Mouse (Mus musculus) liver, embryonic 16.5 days (tissue): ENCODE measurements at regions not wholly inside any gene's neighbourhood (a gene's known extent, or its start where the extent isn't known, plus 50 kb on each side); places are given as distances from the start of the nearest gene placed in this dataset.

Experiments used
- ATAC-seq: fragments of 200-750 bp; cut with Nextera tagmentation; 2 replicates; pipeline ENCODE4 v1.8.0; 2017; ENCODE audit warnings: low read depth, mild to moderate bottlenecking, moderate number of reproducible peaks, moderate library complexity
- H3K27ac ChIP-seq: fragments of 300-500 bp; sonication (generic); 2 replicates; pipeline ENCODE4 v1.5.1; 2014; ENCODE audit warnings: mild to moderate bottlenecking, low read length
- H3K27me3 ChIP-seq: fragments of 300-500 bp; sonication (generic); 2 replicates; pipeline ENCODE4 v1.6.1; 2014; ENCODE audit warnings: low read depth, low read length, mixed read lengths; ENCODE audit not compliant: control insufficient read depth, insufficient read depth
- H3K36me3 ChIP-seq: fragments of 300-500 bp; sonication (generic); 2 replicates; pipeline ENCODE4 v1.6.1; 2014; ENCODE audit warnings: mild to moderate bottlenecking; ENCODE audit not compliant: control insufficient read depth, insufficient read depth
- H3K4me1 ChIP-seq: fragments of 300-500 bp; sonication (generic); 2 replicates; pipeline ENCODE4 v1.6.1; 2014; ENCODE audit warnings: low read depth, low read length, mixed read lengths; ENCODE audit not compliant: control insufficient read depth
- H3K4me2 ChIP-seq: fragments of 300-500 bp; sonication (generic); 2 replicates; pipeline ENCODE4 v1.6.1; 2014; ENCODE audit warnings: low read depth, low read length, mixed read lengths
- H3K4me3 ChIP-seq: fragments of 300-500 bp; sonication (generic); 2 replicates; pipeline ENCODE4 v1.5.1; 2014; ENCODE audit warnings: low read depth, mild to moderate bottlenecking, low read length
- H3K9ac ChIP-seq: fragments of 300-500 bp; sonication (generic); 2 replicates; pipeline ENCODE4 v1.6.1; 2014; ENCODE audit warnings: low read depth, low read length
- H3K9me3 ChIP-seq: fragments of 300-500 bp; sonication (generic); replicated peaks from 2 replicates; pipeline ENCODE4 v1.6.1; 2016; ENCODE audit warnings: low read length; ENCODE audit not compliant: control insufficient read depth
- WGBS: fragments of 180-500 bp; shearing (Covaris S2); extraction: QIAGEN DNeasy Blood & Tissue Kit; methylation state at CpG from one replicate; pipeline ENCODE4 v1.1.7; 2014; ENCODE audit not compliant: insufficient replicate concordance; 5-methylcytosine and 5-hydroxymethylcytosine counted together

- Histone ChIP-seq H3K27ac (no peak overlapping the region), H3K4me1 (no peaks in the 10 kb centered on the region), H3K4me3 (no peak overlapping the region), H3K9me3 (no peaks in the 10 kb centered on the region), H3K36me3 (no peaks in the 10 kb centered on the region), H3K9ac (no peak overlapping the region), H3K4me2 (no peak overlapping the region), H3K27me3 (no peaks in the 10 kb centered on the region)
- 54% methylated on average over 4 of the region's 4 CpGs for WGBS
- ATAC-seq, result no peak
Measured at GRCm38 (mm10) chr11:63708412-63708811, 213.7 kb downstream of the Hs3st3b1 start.

GRCm38 (mm10) chr11:63712053-63712864, 209.8 kb downstream of the Hs3st3b1 start:
- Histone ChIP-seq H3K4me2 (no peak overlapping the region), H3K27me3 (no peaks in the 10 kb centered on the region), H3K4me1 (no peaks in the 10 kb centered on the region), H3K9ac (no peak overlapping the region), H3K9me3 (no peaks in the 10 kb centered on the region), H3K4me3 (no peak overlapping the region), H3K27ac (no peak overlapping the region), H3K36me3 (no peaks in the 10 kb centered on the region)
- 60% methylated on average over 15 of the region's 15 CpGs for WGBS
- no peak for ATAC-seq

DNA sequence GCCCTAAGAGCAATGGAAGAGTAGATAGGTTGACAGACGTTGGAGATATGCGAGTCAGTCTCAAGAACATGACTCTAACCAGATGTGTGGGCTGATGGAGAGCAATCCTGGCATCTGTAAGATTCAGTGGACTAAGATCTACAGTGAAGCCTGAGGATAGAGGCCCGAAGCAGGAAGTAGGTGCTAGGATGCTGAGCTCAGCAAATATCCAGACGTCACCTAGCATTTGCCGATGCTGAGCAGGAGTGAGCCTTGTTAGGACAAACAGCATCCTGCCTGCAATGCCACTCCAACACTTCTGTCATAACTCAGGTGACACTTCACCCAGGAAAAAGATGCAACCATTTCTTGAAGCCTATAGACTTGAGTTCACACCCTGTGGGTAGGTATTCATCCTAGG, 199.8 kb downstream of the Hs3st3b1 start:
- ATAC-seq, result no peak
- no peaks in the 10 kb centered on the region for H3K36me3 ChIP-seq
- 65% methylated on average over 5 of the region's 5 CpGs for WGBS
- no peaks in the 10 kb centered on the region for H3K9me3 ChIP-seq
- H3K4me3 ChIP-seq, result no peak overlapping the region
- no peaks in the 10 kb centered on the region for H3K27me3 ChIP-seq
- H3K4me2 ChIP-seq, result no peak overlapping the region
- no peak overlapping the region for H3K27ac ChIP-seq
- H3K9ac ChIP-seq, result no peak overlapping the region
- no peaks in the 10 kb centered on the region for H3K4me1 ChIP-seq

- 70% methylated on average over 9 of the region's 9 CpGs for WGBS
- H3K27ac ChIP-seq, result no peak overlapping the region
- no peaks in the 10 kb centered on the region for H3K4me1 ChIP-seq
- no peaks in the 10 kb centered on the region for H3K27me3 ChIP-seq
- no peak overlapping the region for H3K4me3 ChIP-seq
- no peak overlapping the region for H3K9ac ChIP-seq
- H3K4me2 ChIP-seq, result no peak overlapping the region
- no peak for ATAC-seq
- no peaks in the 10 kb centered on the region for H3K36me3 ChIP-seq
- no peaks in the 10 kb centered on the region for H3K9me3 ChIP-seq
Measured at GRCm38 (mm10) chr11:63730880-63731279, 191.2 kb downstream of the Hs3st3b1 start.

DNA sequence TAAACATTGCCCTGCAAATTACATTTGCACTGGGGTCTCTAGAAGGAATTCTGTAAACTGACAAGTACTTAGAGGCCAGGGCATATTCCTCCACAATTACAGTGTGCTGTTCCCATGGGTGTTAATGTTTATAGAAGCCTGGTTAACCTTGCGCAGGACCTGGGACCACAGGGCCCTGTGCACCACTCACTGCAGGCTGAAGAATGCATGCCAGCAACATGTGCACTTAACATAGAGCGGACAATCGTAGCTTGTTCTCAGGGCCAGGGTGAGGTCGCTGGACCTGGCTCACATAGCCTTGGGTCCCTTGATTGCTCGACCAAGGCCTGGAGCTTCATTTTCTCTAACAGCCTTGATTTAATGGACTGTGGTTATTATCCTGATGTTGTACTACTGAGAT, 168.8 kb downstream of the Hs3st3b1 start:
- Histone ChIP-seq H3K4me2 (no peak overlapping the region), H3K9ac (no peak overlapping the region), H3K27ac (no peak overlapping the region), H3K4me1 (no peaks in the 10 kb centered on the region), H3K27me3 (no peaks in the 10 kb centered on the region), H3K9me3 (no peaks in the 10 kb centered on the region), H3K36me3 (no peaks in the 10 kb centered on the region), H3K4me3 (no peak overlapping the region)
- WGBS, result 72% methylated on average over 5 of the region's 5 CpGs
- no peak for ATAC-seq

DNA sequence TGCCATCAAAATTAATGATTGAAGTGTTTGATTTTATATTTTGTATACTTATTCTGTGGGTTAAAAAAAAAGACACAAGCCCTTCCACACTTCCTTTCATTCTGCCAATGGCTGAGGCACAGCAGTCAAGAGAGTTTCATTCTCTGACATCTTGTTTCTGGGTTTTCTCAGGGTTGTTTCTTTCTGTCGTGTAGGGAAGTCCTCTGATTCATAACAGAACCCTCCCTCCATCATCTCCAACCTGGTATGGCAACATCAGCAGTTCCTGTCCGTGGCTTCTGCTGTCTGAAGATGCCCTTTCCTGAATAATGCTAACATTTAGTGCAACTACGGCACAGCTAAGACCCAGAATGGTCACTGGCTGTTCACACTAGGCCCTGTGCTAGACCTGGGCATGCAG, 167.3 kb downstream of the Hs3st3b1 start:
- no peaks in the 10 kb centered on the region for H3K4me1 ChIP-seq
- ATAC-seq, result no peak
- no peaks in the 10 kb centered on the region for H3K9me3 ChIP-seq
- H3K4me3 ChIP-seq, result no peak overlapping the region
- H3K27me3 ChIP-seq, result no peaks in the 10 kb centered on the region
- H3K4me2 ChIP-seq, result no peak overlapping the region
- no peak overlapping the region for H3K27ac ChIP-seq
- H3K9ac ChIP-seq, result no peak overlapping the region
- WGBS, result 41% methylated on average over 3 of the region's 3 CpGs
- no peaks in the 10 kb centered on the region for H3K36me3 ChIP-seq

DNA sequence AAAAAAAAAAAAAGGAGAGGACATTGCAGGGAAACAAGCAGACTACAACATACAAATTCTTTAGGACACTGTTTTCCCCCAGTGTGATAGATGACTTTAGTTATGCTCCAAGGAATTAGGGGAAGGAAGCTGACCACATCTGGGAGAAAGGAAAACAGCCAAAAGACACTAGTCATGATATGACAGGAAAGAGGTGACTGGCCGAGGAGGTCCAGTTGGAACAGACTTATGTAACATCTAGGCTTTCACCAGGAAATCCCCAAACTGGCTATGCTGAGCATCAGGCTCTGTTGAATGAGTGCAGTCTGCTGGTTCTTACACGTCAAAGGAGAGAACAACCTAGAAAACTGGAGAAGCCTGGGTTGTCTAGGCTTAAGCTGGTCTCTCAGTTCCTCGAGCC, 163.8 kb downstream of the Hs3st3b1 start:
- Histone ChIP-seq H3K27me3 (no peaks in the 10 kb centered on the region), H3K27ac (no peak overlapping the region)

DNA sequence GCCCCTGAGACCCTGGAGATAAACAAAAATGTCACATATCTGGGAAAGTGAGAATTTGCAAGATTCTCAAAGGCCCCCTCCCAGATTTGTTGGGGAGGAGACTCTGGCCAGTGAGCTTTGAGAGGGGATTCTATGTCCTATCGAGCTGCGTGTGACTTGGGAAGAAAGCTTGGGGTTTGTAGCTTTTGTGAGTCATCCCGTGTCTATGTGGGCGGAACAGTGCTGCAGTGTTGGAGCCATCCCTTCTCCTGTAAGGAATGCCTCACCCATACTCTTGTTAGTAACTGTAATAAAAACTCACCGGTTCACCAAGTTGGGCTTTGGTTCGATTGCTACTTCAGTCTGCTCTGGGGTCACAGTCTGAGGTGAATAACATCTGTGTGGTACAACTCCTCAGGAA, 160.5 kb downstream of the Hs3st3b1 start:
- Histone ChIP-seq H3K4me1 (no peaks in the 10 kb centered on the region), H3K9ac (no peak overlapping the region), H3K4me2 (no peak overlapping the region), H3K27me3 (no peaks in the 10 kb centered on the region), H3K36me3 (no peaks in the 10 kb centered on the region), H3K4me3 (no peak overlapping the region), H3K27ac (no peak overlapping the region), H3K9me3 (no peaks in the 10 kb centered on the region)
- no peak for ATAC-seq
- whole genome bisulfite sequencing, result 62% methylated on average over 6 of the region's 6 CpGs

More for the DNA sequence above, 163.8 kb downstream of the Hs3st3b1 start:
- Histone ChIP-seq H3K4me1 (no peaks in the 10 kb centered on the region), H3K36me3 (no peaks in the 10 kb centered on the region), H3K4me2 (no peak overlapping the region), H3K9ac (no peak overlapping the region), H3K9me3 (no peaks in the 10 kb centered on the region), H3K4me3 (no peak overlapping the region)
- no peak for ATAC-seq
- WGBS, result 50% methylated on average over 3 of the region's 3 CpGs

DNA sequence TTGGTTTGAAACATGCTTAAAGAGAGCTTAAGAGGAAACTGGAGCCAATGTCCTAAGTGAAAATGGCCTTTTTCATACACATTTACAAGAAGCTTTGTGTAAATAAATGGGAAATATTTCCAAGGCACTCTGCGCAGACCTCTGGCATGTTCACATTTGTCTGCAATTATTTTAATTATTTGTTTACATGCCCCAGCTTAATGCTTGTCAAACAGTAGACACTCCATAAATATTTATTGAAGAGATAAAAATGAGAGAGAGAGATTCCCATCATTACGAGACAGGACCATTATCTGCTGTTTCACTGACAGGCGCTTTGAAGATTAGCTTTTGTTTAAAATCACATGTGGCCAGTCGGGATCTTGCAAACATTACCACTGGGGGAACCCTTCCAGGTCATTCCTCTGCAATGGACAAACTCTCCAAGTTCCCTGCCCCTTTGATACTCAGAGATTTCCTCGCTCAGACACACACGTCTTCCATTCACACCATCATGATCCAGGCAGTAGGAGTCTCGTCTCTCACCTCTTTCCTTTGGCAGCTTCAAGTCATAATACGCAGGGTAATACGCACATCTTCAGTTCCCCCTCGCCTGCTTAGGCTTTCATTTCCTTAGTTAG, 154.3 kb downstream of the Hs3st3b1 start:
- Histone ChIP-seq H3K36me3 (no peaks in the 10 kb centered on the region), H3K9ac (no peak overlapping the region), H3K9me3 (no peaks in the 10 kb centered on the region), H3K27me3 (no peaks in the 10 kb centered on the region), H3K4me2 (no peak overlapping the region), H3K4me1 (no peaks in the 10 kb centered on the region), H3K4me3 (no peak overlapping the region), H3K27ac (no peak overlapping the region)
- WGBS, result 56% methylated on average over 10 of the region's 10 CpGs
- ATAC-seq, result no peak
